Mouse (Mus musculus) frontal cortex, postnatal 14 days (tissue): ENCODE results near the gene Cdh1.
A peak's percentile ranks its signal among the peaks of the same experiment; 100 is the strongest.
"Not testable (repeated sequence)": the region's sequence is repeated elsewhere in the genome, so short reads cannot be mapped to it uniquely, and the experiment has no call there.

Experiments
- DNase-seq, 2 experiments: peaks; one replicate each; pipeline ENCODE4 v3.0.0; 2022; ENCODE audit warnings: low spot score in 2 of 2

Gene Cdh1

GRCm38 (mm10) chr8:106592458-106592857 is 10.7 kb upstream of the Cdh1 start:
- DNase-seq = no peak

GRCm38 (mm10) chr8:106595623-106596022 is 7.5 kb upstream of the Cdh1 start:
- not testable (repeated sequence) for DNase-seq

- DNase-seq = no peak
Measured at GRCm38 (mm10) chr8:106597067-106597466, 6.1 kb upstream of the Cdh1 start.

GRCm38 (mm10) chr8:106599265-106599979 is 3.7 kb upstream of the Cdh1 start:
- no peak for DNase-seq

GRCm38 (mm10) chr8:106603933-106604332 is 782 bp downstream of the Cdh1 start:
- no peak for DNase-seq

GRCm38 (mm10) chr8:106605657-106606056 is 2.5 kb downstream of the Cdh1 start:
- DNase-seq = no peak

- DNase-seq = no peak
Measured at GRCm38 (mm10) chr8:106606121-106606520, 3.0 kb downstream of the Cdh1 start.

GRCm38 (mm10) chr8:106606601-106607145 is 3.5 kb downstream of the Cdh1 start:
- no peak for DNase-seq

- DNase-seq = not testable (repeated sequence)
Measured at GRCm38 (mm10) chr8:106607783-106608182, 4.6 kb downstream of the Cdh1 start.

- no peak for DNase-seq
Measured at GRCm38 (mm10) chr8:106608425-106608824, 5.3 kb downstream of the Cdh1 start.

GRCm38 (mm10) chr8:106609076-106609903 is 6.1 kb downstream of the Cdh1 start:
- no peak for DNase-seq

GRCm38 (mm10) chr8:106610958-106611640 is 7.9 kb downstream of the Cdh1 start:
- no peak for DNase-seq

- no peak for DNase-seq
Measured at GRCm38 (mm10) chr8:106612047-106612446, 8.9 kb downstream of the Cdh1 start.

- no peak for DNase-seq
Measured at GRCm38 (mm10) chr8:106614704-106615103, 11.6 kb downstream of the Cdh1 start.

- no peak for DNase-seq
Measured at GRCm38 (mm10) chr8:106615661-106616299, 12.6 kb downstream of the Cdh1 start.

- no peak for DNase-seq
Measured at GRCm38 (mm10) chr8:106616679-106617078, 13.5 kb downstream of the Cdh1 start.

- no peak for DNase-seq
Measured at GRCm38 (mm10) chr8:106617196-106617595, 14.0 kb downstream of the Cdh1 start.

- no peak for DNase-seq
Measured at GRCm38 (mm10) chr8:106617865-106618264, 14.7 kb downstream of the Cdh1 start.

- no peak for DNase-seq
Measured at GRCm38 (mm10) chr8:106618324-106618723, 15.2 kb downstream of the Cdh1 start.

- DNase-seq = peak in 1 of 2 experiments; percentile 7
Measured at GRCm38 (mm10) chr8:106619549-106620245, 16.5 kb downstream of the Cdh1 start.

GRCm38 (mm10) chr8:106620488-106620887 is 17.3 kb downstream of the Cdh1 start:
- no peak for DNase-seq
